Mouse (Mus musculus): ENCODE results near the gene Gm49345.
A peak's percentile ranks its signal among the peaks of the same experiment; 100 is the strongest.
"Not testable (repeated sequence)": the region's sequence is repeated elsewhere in the genome, so short reads cannot be mapped to it uniquely, and the experiment has no call there.

Gm49345 gene

GRCm38 (mm10) chr13:67637294-67638007 lies at the start of gene Gm49345, which contains the start of gene Zfp729a:
Gene Gm49345, minus strand, starts transcription at chr13:67637769.
Gene Zfp729a, minus strand, starts transcription at chr13:67637791.
- peak; percentile 66 for DNase-seq (ENCODE audit: low spot score)

GRCm38 (mm10) chr13:67686971-67687370 lies 49.4 kb upstream of the Gm49345 start, which contains the start of gene Zfp738:
Gene Zfp738, minus strand, starts transcription at chr13:67687071.
- DNase-seq (ENCODE audit: low spot score): no peak

GRCm38 (mm10) chr13:67683841-67684240 lies 46.3 kb upstream of the Gm49345 start:
- DNase-seq (ENCODE audit: low spot score): not testable (repeated sequence)

GRCm38 (mm10) chr13:67682959-67683735 lies 45.6 kb upstream of the Gm49345 start:
- peak; percentile 58 for DNase-seq (ENCODE audit: low spot score)

- no peak for DNase-seq (ENCODE audit: low spot score)
Observed at GRCm38 (mm10) chr13:67674902-67675301, 37.3 kb upstream of the Gm49345 start.

GRCm38 (mm10) chr13:67652496-67652895 lies 14.9 kb upstream of the Gm49345 start:
- no peak for DNase-seq (ENCODE audit: low spot score)

GRCm38 (mm10) chr13:67610108-67610507 lies 27.5 kb downstream of the Gm49345 start:
- no peak for DNase-seq (ENCODE audit: low spot score)

GRCm38 (mm10) chr13:67609066-67609876 lies 28.3 kb downstream of the Gm49345 start, which contains the start of gene Zfp729b:
Gene Zfp729b, minus strand, starts transcription at chr13:67609707.
- DNase-seq (ENCODE audit: low spot score): peak; percentile 84

GRCm38 (mm10) chr13:67572591-67573189 lies 64.9 kb downstream of the Gm49345 start:
- no peak for DNase-seq (ENCODE audit: low spot score)

- no peak for DNase-seq (ENCODE audit: low spot score)
Observed at GRCm38 (mm10) chr13:67553730-67554129, 83.8 kb downstream of the Gm49345 start, which contains the start of gene Zfp748. Gene Zfp748, minus strand, starts transcription at chr13:67553830.

- DNase-seq (ENCODE audit: low spot score): peak; percentile 61
Observed at GRCm38 (mm10) chr13:67552505-67553346, 84.8 kb downstream of the Gm49345 start.

GRCm38 (mm10) chr13:67545941-67546340 lies 91.6 kb downstream of the Gm49345 start:
- no peak for DNase-seq (ENCODE audit: low spot score)
